In the genomic region with DNA sequence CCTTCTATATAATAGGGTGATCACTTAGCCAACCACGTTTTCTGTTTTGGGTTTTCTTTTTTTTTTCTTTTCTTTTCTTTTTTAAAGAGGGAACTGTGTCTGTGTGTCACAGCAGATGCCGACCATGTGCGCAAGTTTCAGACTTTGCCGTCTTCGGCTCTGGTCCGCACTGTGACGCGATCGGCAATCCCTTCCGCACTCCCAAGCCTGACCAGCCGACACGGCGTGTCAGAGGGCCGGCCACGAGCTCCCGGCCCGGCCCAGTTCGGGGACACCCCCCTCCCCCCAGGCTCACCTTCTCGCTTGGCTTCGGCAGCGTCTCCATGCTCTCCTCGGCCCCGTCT, we compare ENCODE assay signal across 8 mouse cellular contexts. TPM values are rescaled to one million over a fixed set of nuclear protein-coding genes. Genes with fewer than 3 reads are reported as not detected.
DNase-seq lines count a peak whose midpoint lies in the region; ATAC-seq and TF ChIP-seq lines count a peak whose summit lies in the region.

No protein-coding gene starts in this region.

- no peak for TF ChIP-seq POLR2A in lung, adult 2 months (IDR thresholded peaks at IDR 0.05; ENCODE audit: borderline replicate concordance, extremely low read depth, low read depth, low read length)
- no peak for TF ChIP-seq POLR2A in embryonic fibroblast, embryonic 13.5 days (IDR thresholded peaks at IDR 0.05; ENCODE audit: low read depth, low read length)

- TF ChIP-seq CTCF in lung, adult 2 months (IDR thresholded peaks at IDR 0.05; ENCODE audit: insufficient read depth, low read length), result no peak
- TF ChIP-seq CTCF in embryonic fibroblast, embryonic 13.5 days (IDR thresholded peaks at IDR 0.05; ENCODE audit: borderline replicate concordance, insufficient read depth, low read length), result no peak

- peaks cover 8% of the 10 kb centered on the region for H3K36me3 ChIP-seq in limb, embryonic 11.5 days (ENCODE audit: control insufficient read depth, insufficient read depth, low read length)
- H3K36me3 ChIP-seq in neural tube, embryonic 15.5 days, result peaks cover 15% of the 10 kb centered on the region

- no peaks in the 10 kb centered on the region for H3K27me3 ChIP-seq in limb, embryonic 11.5 days (ENCODE audit: control insufficient read depth, insufficient read depth, low read length)
- H3K27me3 ChIP-seq in neural tube, embryonic 15.5 days (replicated peaks), result no peaks in the 10 kb centered on the region

- peak; percentile 76 for ATAC-seq in limb, embryonic 11.5 days (ENCODE audit: insufficient number of reproducible peaks, low FRiP score, low TSS enrichment, low read depth)
- ATAC-seq in neural tube, embryonic 15.5 days (ENCODE audit: low FRiP score), result peak; percentile 65

- DNase-seq in lung, adult 2 months, result no peak
- DNase-seq in lung, postnatal 10 days, result no peak
- no peak for DNase-seq in limb, embryonic 11.5 days (ENCODE audit: low spot score)
- no peak for DNase-seq in thymus, postnatal 4 days
- DNase-seq in left cerebral cortex, adult 18-20 months (ENCODE audit: low spot score in 2 of 2), result no peak
- DNase-seq in adrenal gland, postnatal 10 days, result no peak

- peak overlapping the region; percentile 91 for H3K4me2 ChIP-seq in limb, embryonic 11.5 days (ENCODE audit: low read depth, severe bottlenecking)
- H3K4me2 ChIP-seq in neural tube, embryonic 15.5 days, result peak overlapping the region; percentile 90

- peaks cover 4% of the 10 kb centered on the region; the same call in 1 of the 2 replicates for H3K4me1 ChIP-seq in lung, adult 2 months (ENCODE audit: control insufficient read depth, insufficient read depth, low read length)
- H3K4me1 ChIP-seq in embryonic fibroblast, embryonic 13.5 days (ENCODE audit: control insufficient read depth, insufficient read depth, low read length), result peaks cover 3% of the 10 kb centered on the region
- H3K4me1 ChIP-seq in limb, embryonic 11.5 days (ENCODE audit: control insufficient read depth, insufficient read depth, low read length), result peaks cover 6% of the 10 kb centered on the region; the same call in 1 of the 2 replicates
- H3K4me1 ChIP-seq in neural tube, embryonic 15.5 days, result peaks cover 33% of the 10 kb centered on the region

- WGBS in lung, adult 2 months, result under 1% methylated on average over 23 of the region's 23 CpGs
- WGBS in limb, embryonic 11.5 days, result 0% methylated on average over 23 of the region's 23 CpGs
- 0% methylated on average over 23 of the region's 23 CpGs for WGBS in neural tube, embryonic 15.5 days

- H3K4me3 ChIP-seq in lung, adult 2 months (replicated peaks; ENCODE audit: extremely low read depth, low read depth, low read length), result peak overlapping the region; percentile 81
- peak overlapping the region; percentile 92 for H3K4me3 ChIP-seq in embryonic fibroblast, embryonic 13.5 days (ENCODE audit: insufficient read depth, low read length)
- H3K4me3 ChIP-seq in limb, embryonic 11.5 days (ENCODE audit: low read depth, low read length), result peak overlapping the region; percentile 83
- H3K4me3 ChIP-seq in neural tube, embryonic 15.5 days (replicated peaks), result peak overlapping the region; percentile 99

- peak overlapping the region; percentile 72 for H3K9ac ChIP-seq in limb, embryonic 11.5 days (ENCODE audit: low read length)
- H3K9ac ChIP-seq in neural tube, embryonic 15.5 days (replicated peaks), result peak overlapping the region; percentile 80

- H3K9me3 ChIP-seq in limb, embryonic 11.5 days (ENCODE audit: control insufficient read depth, low read length), result no peaks in the 10 kb centered on the region
- H3K9me3 ChIP-seq in neural tube, embryonic 15.5 days (replicated peaks), result no peaks in the 10 kb centered on the region

- H3K27ac ChIP-seq in embryonic fibroblast, embryonic 13.5 days (ENCODE audit: insufficient read depth, low read length), result peak overlapping the region; percentile 67; the same call in 1 of the 2 replicates
- H3K27ac ChIP-seq in limb, embryonic 11.5 days (replicated peaks; ENCODE audit: low read depth, low read length), result no peak overlapping the region
- H3K27ac ChIP-seq in neural tube, embryonic 15.5 days (replicated peaks), result peak overlapping the region; percentile 85

RNA-seq across cellular contexts. Expression of gene Ddx21, which starts 0.3 kb away (rescaled TPM):
- polyA plus RNA-seq in lung, adult 2 months (2012; rRNA removed), result 7.2 and 13.4 TPM in 2 replicates
- polyA plus RNA-seq in embryonic fibroblast, embryonic 13.5 days (2011; ENCODE audit: insufficient read length, low read depth, missing spikeins), result 68.2 and 82.4 TPM in 2 replicates
- polyA plus RNA-seq in limb, embryonic 11.5 days (2014; fragmentation: Nextera tagmentation; extraction: Ambion mirVana), result 36.1 and 40.2 TPM in 2 replicates
- 12.0 and 14.3 TPM in 2 replicates for polyA plus RNA-seq in neural tube, embryonic 15.5 days (2015; fragmentation: Nextera tagmentation; extraction: Ambion mirVana)
- 10 to 100 TPM; 21.1 to 21.3 TPM for total RNA-seq in left cerebral cortex, adult 18-20 months (2021)
- total RNA-seq in adrenal gland, postnatal 10 days (2021), result 10 to 100 TPM; 52.2 to 54.8 TPM

RNA-seq across cellular contexts. Expression of gene Kif1bp, which starts 23.5 kb away (rescaled TPM):
- 37.8 and 45.5 TPM in 2 replicates for polyA plus RNA-seq in lung, adult 2 months (2012; rRNA removed)
- polyA plus RNA-seq in embryonic fibroblast, embryonic 13.5 days (2011; ENCODE audit: insufficient read length, low read depth, missing spikeins), result 34.4 and 37.0 TPM in 2 replicates
- 43.1 and 46.4 TPM in 2 replicates for polyA plus RNA-seq in limb, embryonic 11.5 days (2014; fragmentation: Nextera tagmentation; extraction: Ambion mirVana)
- 68.7 and 75.5 TPM in 2 replicates for polyA plus RNA-seq in neural tube, embryonic 15.5 days (2015; fragmentation: Nextera tagmentation; extraction: Ambion mirVana)
- total RNA-seq in left cerebral cortex, adult 18-20 months (2021), result 100 to 1,000 TPM; 179 to 185 TPM
- total RNA-seq in adrenal gland, postnatal 10 days (2021), result 10 to 100 TPM; 35.0 to 36.9 TPM

RNA-seq across cellular contexts. Expression of gene Ddx50, which starts 49.2 kb away (rescaled TPM):
- polyA plus RNA-seq in lung, adult 2 months (2012; rRNA removed), result 8.9 and 14.1 TPM in 2 replicates
- polyA plus RNA-seq in embryonic fibroblast, embryonic 13.5 days (2011; ENCODE audit: insufficient read length, low read depth, missing spikeins), result 119 and 165 TPM in 2 replicates
- 163 and 173 TPM in 2 replicates for polyA plus RNA-seq in limb, embryonic 11.5 days (2014; fragmentation: Nextera tagmentation; extraction: Ambion mirVana)
- polyA plus RNA-seq in neural tube, embryonic 15.5 days (2015; fragmentation: Nextera tagmentation; extraction: Ambion mirVana), result 80.6 and 89.4 TPM in 2 replicates
- total RNA-seq in left cerebral cortex, adult 18-20 months (2021), result 100 to 1,000 TPM in 1 of 2 experiments, 10 to 100 TPM in 1; 89.0 to 101 TPM
- total RNA-seq in adrenal gland, postnatal 10 days (2021), result 100 to 1,000 TPM; 115 to 120 TPM
